Mouse (Mus musculus): ENCODE measurements around the gene 9530077C05Rik.
"Not testable (repeated sequence)": the region's sequence is repeated elsewhere in the genome, so short reads cannot be mapped to it uniquely, and the experiment has no call there.

Gene 9530077C05Rik

GRCm38 (mm10) chr9:22411002-22411857, at the start of gene 9530077C05Rik:
Gene 9530077C05Rik, plus strand, starts transcription at chr9:22411513.
- peak; percentile 98 for DNase-seq

- DNase-seq: no peak
These were observed 45.1 kb upstream of the 9530077C05Rik start for GRCm38 (mm10) chr9:22366221-22366620.

DNA sequence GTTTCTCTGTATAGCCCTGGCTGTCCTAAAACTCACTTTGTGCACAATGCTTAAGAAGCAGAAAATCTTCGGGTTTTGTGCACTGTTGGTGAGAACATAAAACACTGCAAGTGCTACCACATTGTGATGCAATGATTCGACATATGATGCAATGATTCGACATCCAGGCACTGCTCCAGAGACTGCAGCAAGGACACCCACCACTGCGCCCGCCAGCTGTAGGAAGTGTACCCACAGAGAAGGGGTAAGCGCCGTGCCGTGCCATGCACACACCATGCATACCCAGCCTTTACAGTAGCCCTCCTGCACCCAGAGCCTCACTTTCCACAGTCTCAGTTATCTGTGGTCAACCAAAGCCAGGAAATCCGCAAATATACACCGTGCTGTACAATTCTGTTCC, 44.7 kb upstream of the 9530077C05Rik start:
- DNase-seq: no peak

- DNase-seq: no peak
These were observed 43.3 kb upstream of the 9530077C05Rik start for GRCm38 (mm10) chr9:22368030-22368429.

DNA sequence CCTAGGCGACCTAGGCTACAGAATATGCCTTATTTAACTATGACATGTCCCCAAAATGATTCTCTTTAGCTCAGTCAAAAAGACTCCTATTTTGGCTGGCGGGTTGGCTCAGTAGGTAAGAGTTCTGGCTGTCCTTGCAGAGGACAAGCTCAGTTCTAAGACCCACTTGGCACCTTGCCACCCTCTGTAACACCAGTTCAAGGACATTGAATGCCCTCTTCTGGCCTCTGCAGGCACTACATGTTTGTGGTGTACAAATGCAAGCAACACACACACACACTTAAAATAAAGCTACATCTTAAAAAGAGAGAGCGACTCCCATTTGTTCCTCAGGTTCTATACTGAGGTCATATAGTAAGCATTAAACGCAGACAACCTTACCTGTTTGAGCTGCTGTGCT, 38.6 kb upstream of the 9530077C05Rik start:
- peak; percentile 5 for DNase-seq

GRCm38 (mm10) chr9:22376086-22376485, 35.2 kb upstream of the 9530077C05Rik start:
- no peak for DNase-seq

GRCm38 (mm10) chr9:22385890-22386289, 25.4 kb upstream of the 9530077C05Rik start:
- no peak for DNase-seq

GRCm38 (mm10) chr9:22387901-22388300, 23.4 kb upstream of the 9530077C05Rik start:
- no peak for DNase-seq

DNA sequence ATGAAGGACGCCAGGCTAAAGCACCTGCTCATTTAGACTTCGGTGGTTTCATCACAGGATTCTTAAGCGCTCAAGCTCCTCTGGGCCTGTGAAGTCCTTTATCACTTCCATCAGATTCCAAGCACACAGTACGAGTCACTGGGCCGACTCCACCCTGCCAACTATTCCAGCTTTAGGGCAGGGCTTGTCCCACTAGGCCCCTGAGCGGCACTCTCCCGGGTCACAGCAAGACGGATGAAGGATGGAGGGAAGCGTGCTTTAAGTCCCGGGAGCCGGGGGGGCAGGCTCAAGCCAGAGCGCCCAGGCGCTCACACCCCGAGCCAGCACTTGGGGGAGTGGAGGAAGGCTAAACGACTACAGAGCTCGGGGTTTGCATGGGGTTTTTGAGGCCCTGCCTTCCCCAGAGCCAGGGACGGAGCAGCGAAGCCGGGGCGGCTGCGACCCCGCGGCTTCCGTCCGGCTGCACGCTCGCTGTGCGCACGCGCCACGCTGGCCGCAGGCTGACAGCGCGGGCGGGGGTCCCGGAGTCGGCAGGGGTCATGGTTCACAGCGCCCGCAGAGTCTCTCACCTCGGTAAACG, 22.8 kb upstream of the 9530077C05Rik start:
- no peak for DNase-seq

GRCm38 (mm10) chr9:22389021-22389476, 22.3 kb upstream of the 9530077C05Rik start, which contains the start of gene Anln:
Gene Anln, minus strand, starts transcription at chr9:22389188.
- peak; percentile 91 for DNase-seq

GRCm38 (mm10) chr9:22389736-22390245, 21.5 kb upstream of the 9530077C05Rik start:
- no peak for DNase-seq

GRCm38 (mm10) chr9:22390390-22390789, 20.9 kb upstream of the 9530077C05Rik start:
- no peak for DNase-seq

DNA sequence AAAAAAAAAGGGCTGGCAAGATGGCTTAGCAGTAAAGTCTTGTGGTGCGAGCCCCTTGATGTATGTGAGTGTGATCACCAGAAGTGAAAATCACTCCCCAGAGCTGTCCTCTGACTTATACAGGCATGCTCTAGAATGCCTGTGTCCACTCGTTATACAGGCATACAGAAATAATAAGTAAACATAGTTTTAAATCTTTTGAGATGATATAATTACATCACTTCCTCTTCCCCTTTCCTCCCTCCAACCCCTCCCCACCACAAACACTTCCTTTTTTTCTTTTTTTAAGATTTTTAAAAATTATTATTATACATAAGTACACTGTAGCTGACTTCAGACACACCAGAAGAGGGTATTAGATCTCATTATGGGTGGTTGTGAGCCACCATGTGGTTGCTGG, 16.6 kb upstream of the 9530077C05Rik start:
- DNase-seq: no peak

- DNase-seq: no peak
These were observed 12.3 kb upstream of the 9530077C05Rik start for GRCm38 (mm10) chr9:22399021-22399420.

DNA sequence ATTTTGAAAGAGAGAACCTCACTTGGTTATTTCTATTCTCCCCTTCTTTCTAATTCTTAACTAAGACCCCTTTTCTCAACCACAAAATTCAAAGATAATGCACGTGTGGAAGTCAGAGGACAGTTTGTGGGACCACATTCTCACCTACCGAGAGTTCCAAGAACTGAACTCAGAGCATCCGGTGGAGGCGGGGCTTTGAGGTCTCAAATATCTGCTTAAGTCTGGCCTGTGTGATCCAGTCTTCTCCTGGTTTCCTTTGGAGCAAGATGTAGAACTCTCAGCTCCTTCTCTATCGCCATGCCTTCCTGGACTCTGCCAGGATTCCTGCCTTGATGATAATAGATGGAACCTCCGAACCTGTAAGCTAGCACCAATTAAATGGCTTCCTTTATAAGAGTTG, 9.3 kb upstream of the 9530077C05Rik start:
- DNase-seq: no peak

DNA sequence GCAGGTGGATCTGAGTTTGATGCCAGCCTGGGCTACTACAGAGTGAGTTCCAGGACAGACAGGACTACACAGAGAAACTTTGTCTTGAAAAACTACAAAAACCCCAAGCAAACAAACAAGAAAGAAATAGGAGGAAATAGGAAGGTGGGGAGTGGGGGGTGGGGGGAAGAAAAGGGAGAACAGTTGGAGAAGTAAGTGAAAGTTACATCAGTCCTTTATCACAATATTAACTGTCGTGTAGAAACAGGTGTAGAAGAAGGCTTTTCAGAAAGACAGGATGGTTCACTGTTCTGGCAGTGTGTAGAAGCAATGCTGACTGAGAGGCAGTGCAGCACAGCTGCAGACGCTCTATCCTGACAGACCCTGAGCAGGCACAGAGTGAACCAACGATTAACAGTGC, 8.3 kb upstream of the 9530077C05Rik start:
- DNase-seq: no peak

DNA sequence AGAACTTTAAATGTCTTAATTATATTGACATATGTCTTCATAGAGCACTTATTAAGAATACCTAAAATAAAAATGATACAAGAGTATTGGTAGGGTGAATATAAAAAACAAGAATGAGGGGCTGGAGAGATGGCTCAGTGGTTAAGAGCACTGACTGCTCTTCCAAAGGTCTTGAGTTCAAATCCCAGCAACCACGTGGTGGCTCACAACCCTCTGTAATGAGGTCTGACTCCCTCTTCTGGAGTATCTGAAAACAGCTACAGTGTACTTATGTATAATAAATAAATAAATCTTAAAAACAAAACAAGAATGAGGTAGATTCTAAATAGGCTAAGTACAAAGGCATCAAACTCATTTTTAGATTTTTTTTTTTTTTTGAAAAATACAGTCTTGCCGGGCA, 7.8 kb upstream of the 9530077C05Rik start:
- DNase-seq: not testable (repeated sequence)

- DNase-seq: no peak
These were observed 5.9 kb upstream of the 9530077C05Rik start for GRCm38 (mm10) chr9:22405414-22405813.

GRCm38 (mm10) chr9:22407633-22408032, 3.7 kb upstream of the 9530077C05Rik start:
- DNase-seq: not testable (repeated sequence)

GRCm38 (mm10) chr9:22408344-22408743, 3.0 kb upstream of the 9530077C05Rik start:
- DNase-seq: not testable (repeated sequence)

GRCm38 (mm10) chr9:22409501-22409900, 1.8 kb upstream of the 9530077C05Rik start:
- no peak for DNase-seq

DNA sequence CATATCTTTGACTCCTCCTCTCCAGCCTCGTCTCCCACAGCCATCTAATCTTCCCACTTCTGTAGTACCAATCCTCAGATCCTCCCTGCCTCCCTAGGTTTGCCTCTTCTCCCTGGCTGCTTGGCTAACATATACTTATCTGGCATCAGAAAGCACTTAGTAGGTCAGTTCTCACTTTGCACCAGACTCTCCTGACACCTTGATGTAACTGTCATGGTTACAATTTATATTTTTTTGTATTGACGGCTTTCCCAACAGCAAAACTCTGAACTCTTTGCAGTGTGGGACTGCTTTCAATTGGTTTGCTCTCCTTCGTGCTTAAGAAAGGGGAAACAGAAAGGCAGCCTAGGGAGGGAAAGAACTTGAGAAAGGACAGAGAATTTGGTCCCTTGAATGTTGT, 4.9 kb downstream of the 9530077C05Rik start:
- no peak for DNase-seq

DNA sequence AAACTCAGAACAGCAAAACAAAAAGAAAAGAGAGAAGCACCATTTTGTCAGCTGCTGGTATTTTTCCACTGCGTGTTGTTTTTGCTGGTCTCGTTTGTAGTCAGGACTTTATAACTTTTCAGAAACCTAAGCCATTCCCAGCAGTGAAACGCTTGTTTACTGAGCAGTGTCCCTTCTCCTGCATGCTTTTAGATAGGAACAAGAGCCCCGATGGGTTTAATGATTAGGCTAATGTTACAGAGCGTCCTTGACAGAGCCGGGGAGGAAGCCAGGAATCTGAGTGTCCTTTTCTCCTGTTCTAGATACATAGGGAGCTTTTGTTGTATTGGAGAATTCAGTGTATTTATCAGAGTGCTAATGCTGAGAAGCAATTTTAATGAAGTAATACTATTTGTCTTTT, 6.2 kb downstream of the 9530077C05Rik start:
- DNase-seq: no peak

DNA sequence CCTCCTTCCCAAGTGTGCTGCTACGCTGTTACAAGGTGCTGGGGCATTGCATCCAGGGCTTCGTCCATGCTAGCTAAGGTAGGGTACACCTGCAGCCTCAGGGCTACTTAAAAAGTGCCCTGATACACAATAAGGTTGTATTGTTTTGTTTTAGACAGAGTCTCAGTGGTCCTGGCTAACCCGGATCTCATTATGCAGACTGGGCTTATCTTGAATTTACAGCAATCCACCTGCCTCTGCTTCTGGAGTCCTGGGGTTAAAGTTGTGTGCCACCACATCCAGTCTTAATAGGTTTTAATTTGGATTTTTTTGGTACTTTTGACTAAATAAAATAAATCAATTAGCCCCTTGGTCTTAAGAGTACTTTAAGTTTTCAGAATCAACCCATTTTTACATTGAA, 8.6 kb downstream of the 9530077C05Rik start:
- no peak for DNase-seq
